Mouse (Mus musculus) ovary, postnatal 14 days (tissue): Measurements from ENCODE around the gene Atp8b3.

ENCODE experiments used
- DNase-seq: peaks from one replicate; pipeline ENCODE4 v3.0.0; 2022; ENCODE audit warnings: low spot score

Gene Atp8b3

GRCm38 (mm10) chr10:80538710-80539394, at the start of gene Atp8b3:
TSS of gene Atp8b3 (minus strand) at chr10:80539124.
- DNase-seq, result peak; percentile 68

- DNase-seq, result no peak
Measured at GRCm38 (mm10) chr10:80587305-80587657, 48.4 kb upstream of the Atp8b3 start.

GRCm38 (mm10) chr10:80586407-80587304, 47.7 kb upstream of the Atp8b3 start:
- DNase-seq, result no peak

GRCm38 (mm10) chr10:80585581-80585980, 46.7 kb upstream of the Atp8b3 start:
- no peak for DNase-seq

GRCm38 (mm10) chr10:80584642-80585552, 46.0 kb upstream of the Atp8b3 start:
- DNase-seq, result no peak

GRCm38 (mm10) chr10:80584045-80584488, 45.1 kb upstream of the Atp8b3 start:
- DNase-seq, result no peak

GRCm38 (mm10) chr10:80583047-80583446, 44.1 kb upstream of the Atp8b3 start:
- no peak for DNase-seq

GRCm38 (mm10) chr10:80578911-80579310, 40.0 kb upstream of the Atp8b3 start:
- DNase-seq, result no peak

GRCm38 (mm10) chr10:80578131-80578750, 39.3 kb upstream of the Atp8b3 start:
- DNase-seq, result peak; percentile 75

- DNase-seq, result peak; percentile 99
Measured at GRCm38 (mm10) chr10:80577195-80578130, 38.5 kb upstream of the Atp8b3 start, which contains the start of gene Klf16. TSS of gene Klf16 (minus strand) at chr10:80577321.

- peak; percentile 48 for DNase-seq
Measured at GRCm38 (mm10) chr10:80576351-80577194, 37.6 kb upstream of the Atp8b3 start.

- DNase-seq, result no peak
Measured at GRCm38 (mm10) chr10:80575925-80576324, 37.0 kb upstream of the Atp8b3 start.

- no peak for DNase-seq
Measured at GRCm38 (mm10) chr10:80574896-80575295, 36.0 kb upstream of the Atp8b3 start.

- no peak for DNase-seq
Measured at GRCm38 (mm10) chr10:80573944-80574343, 35.0 kb upstream of the Atp8b3 start.

GRCm38 (mm10) chr10:80572477-80572876, 33.6 kb upstream of the Atp8b3 start:
- DNase-seq, result no peak

- DNase-seq, result no peak
Measured at GRCm38 (mm10) chr10:80570871-80571836, 32.2 kb upstream of the Atp8b3 start.

GRCm38 (mm10) chr10:80570419-80570818, 31.5 kb upstream of the Atp8b3 start:
- no peak for DNase-seq

GRCm38 (mm10) chr10:80569664-80570066, 30.7 kb upstream of the Atp8b3 start:
- peak; percentile 34 for DNase-seq
